Mouse (Mus musculus) CH12.LX (cell line): Measurements from ENCODE around the gene 6430531B16Rik.

Experiments used
- MAFK ChIP-seq: IDR thresholded peaks from 2 replicates; pipeline ENCODE4 v1.6.1; 2011; ENCODE audit warnings: low read length, improper control_type of control experiment; ENCODE audit not compliant: insufficient replicate concordance
- NELFE ChIP-seq: IDR thresholded peaks from 2 replicates; pipeline ENCODE4 v1.6.1; 2011; ENCODE audit warnings: low read depth, low read length, improper control_type of control experiment
- TCF12 ChIP-seq: IDR thresholded peaks from 2 replicates; pipeline ENCODE4 v1.6.1; 2014; ENCODE audit warnings: low read depth, mild to moderate bottlenecking, inconsistent platforms, low read length, improper control_type of control experiment
- ZC3H11A ChIP-seq: IDR thresholded peaks from 2 replicates; pipeline ENCODE4 v1.6.1; 2012; ENCODE audit warnings: low read depth, mild to moderate bottlenecking, inconsistent platforms, low read length, improper control_type of control experiment

GRCm38 (mm10) chr7:139957958-139958357 lies 20.6 kb downstream of the 6430531B16Rik start:
- TF ChIP-seq ZC3H11A (no peak), MAFK (no peak), NELFE (no peak), TCF12 (no peak)
